Mouse (Mus musculus): ENCODE measurements around the gene Gm20605.

DNA sequence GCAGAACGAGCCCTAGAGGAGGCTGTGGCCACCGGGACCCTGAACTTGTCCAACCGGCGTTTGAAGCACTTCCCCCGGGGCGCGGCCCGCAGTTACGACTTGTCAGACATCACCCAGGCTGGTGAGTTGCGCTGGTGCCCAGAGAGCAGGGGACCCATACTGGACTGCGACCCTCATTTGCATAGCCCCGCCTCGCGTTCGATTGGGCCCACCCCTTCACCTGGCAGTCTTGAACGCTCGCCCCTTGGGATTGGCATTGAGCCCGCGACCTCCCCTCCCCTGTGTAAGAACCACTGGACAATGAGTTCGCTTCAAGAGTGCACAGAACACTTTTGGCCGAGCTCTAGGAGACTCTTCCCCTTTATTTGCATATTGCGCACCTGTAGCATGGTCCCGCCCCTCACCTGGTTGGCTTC, 339 bp downstream of the Gm20605 start:
- TF ChIP-seq CTCF (IDR thresholded peaks at IDR 0.05; ENCODE audit: borderline replicate concordance, extremely low read depth, insufficient read depth, insufficient read length), result no peak
- no peak for TF ChIP-seq POLR2A (IDR thresholded peaks at IDR 0.05; ENCODE audit: borderline replicate concordance, extremely low read depth, insufficient read depth, insufficient read length, poor library complexity, severe bottlenecking)
